Mouse (Mus musculus) forebrain, embryonic 13.5 days (tissue): Measurements from ENCODE around the gene Crhbp. TPM values are rescaled to one million over a fixed set of nuclear protein-coding genes. Genes with fewer than 3 reads are reported as not detected.

Experiments
- ATAC-seq: fragments of 200-750 bp; cut with Nextera tagmentation; 2 replicates; pipeline ENCODE4 v1.8.0; 2017
- H3K27ac ChIP-seq: fragments of 300-500 bp; sonication (generic); 2 replicates; pipeline ENCODE4 v1.5.1; 2015; ENCODE audit warnings: inconsistent platforms, mild to moderate bottlenecking, moderate library complexity
- H3K27me3 ChIP-seq: fragments of 300-500 bp; sonication (generic); 2 replicates; pipeline ENCODE4 v1.6.1; 2015; ENCODE audit warnings: mild to moderate bottlenecking, inconsistent platforms
- H3K36me3 ChIP-seq: fragments of 300-500 bp; sonication (generic); 2 replicates; pipeline ENCODE4 v1.6.1; 2015; ENCODE audit warnings: mild to moderate bottlenecking, inconsistent platforms; ENCODE audit not compliant: poor library complexity, severe bottlenecking
- H3K4me1 ChIP-seq: fragments of 300-500 bp; sonication (generic); 2 replicates; pipeline ENCODE4 v1.6.1; 2015; ENCODE audit warnings: inconsistent platforms
- H3K4me2 ChIP-seq: fragments of 300-500 bp; sonication (generic); 2 replicates; pipeline ENCODE4 v1.6.1; 2015; ENCODE audit warnings: inconsistent platforms, mild to moderate bottlenecking, moderate library complexity
- H3K4me3 ChIP-seq: fragments of 300-500 bp; sonication (generic); 2 replicates; pipeline ENCODE4 v1.5.1; 2015; ENCODE audit warnings: mild to moderate bottlenecking, inconsistent platforms
- H3K9ac ChIP-seq: fragments of 300-500 bp; sonication (generic); 2 replicates; pipeline ENCODE4 v1.6.1; 2015; ENCODE audit warnings: mild to moderate bottlenecking, inconsistent platforms
- H3K9me3 ChIP-seq: fragments of 300-500 bp; sonication (generic); replicated peaks from 2 replicates; pipeline ENCODE4 v1.6.1; 2016; ENCODE audit warnings: inconsistent platforms
- WGBS: fragments of 180-500 bp; shearing (Covaris S2); methylation state at CpG from one replicate; pipeline ENCODE4 v1.1.7; 2015; 5-methylcytosine and 5-hydroxymethylcytosine counted together
- polyA plus RNA-seq: library from polyadenylated mRNA; unstranded; fragments of >200 nt; fragmentation: Nextera tagmentation; extraction: Ambion mirVana; gene quantifications from 2 replicates; pipeline ENCODE4 v1.2.1, GENCODE M21; 2015

Crhbp gene
- polyA plus RNA-seq, 1 experiment from 2014 or later: 0.37 TPM

DNA sequence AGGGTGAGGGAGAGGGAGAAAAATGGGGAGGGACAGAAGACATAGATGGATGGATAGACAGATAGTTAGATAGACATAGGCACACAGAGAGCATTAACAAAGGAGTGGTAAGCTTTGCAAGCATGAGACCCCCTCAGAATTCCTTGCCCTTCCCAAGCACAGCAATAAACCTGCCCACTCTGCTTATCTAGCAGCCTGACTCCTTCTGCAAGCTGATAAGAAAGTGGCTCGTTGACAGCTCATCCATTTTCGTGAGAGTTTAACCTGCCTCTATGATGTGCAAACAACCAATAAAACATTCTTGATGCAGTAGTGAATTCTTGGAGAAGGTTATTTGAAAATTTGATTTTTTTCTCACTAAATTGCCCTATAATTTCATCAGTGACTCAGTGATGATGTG is 32.5 kb downstream of the Crhbp start:
- ATAC-seq: no peak
- Histone ChIP-seq H3K36me3 (no peaks in the 10 kb centered on the region), H3K4me2 (no peak overlapping the region), H3K27me3 (no peaks in the 10 kb centered on the region), H3K4me3 (no peak overlapping the region), H3K9ac (no peak overlapping the region), H3K4me1 (no peaks in the 10 kb centered on the region), H3K9me3 (no peaks in the 10 kb centered on the region), H3K27ac (no peak overlapping the region)
- 78% methylated on average over 2 of the region's 2 CpGs for WGBS

DNA sequence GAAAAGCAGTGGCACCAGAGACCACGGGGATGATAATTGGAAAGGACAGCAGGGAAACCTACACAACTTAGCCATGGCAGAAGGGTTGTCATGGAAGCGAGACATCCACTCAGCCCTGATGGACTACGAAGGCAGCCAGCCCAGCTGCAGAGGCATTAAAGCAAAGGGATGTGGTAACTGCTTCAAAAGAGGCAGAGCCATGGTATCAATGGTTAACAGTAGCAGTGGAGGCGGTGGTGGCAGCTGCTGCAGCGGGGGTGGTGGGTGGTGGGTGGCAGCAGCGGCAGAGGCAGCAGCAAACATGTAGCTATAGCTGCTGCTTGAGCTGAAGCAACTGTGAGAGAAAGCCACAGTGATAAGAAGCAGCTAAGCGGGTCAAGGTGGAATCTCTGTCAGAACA is 51.5 kb downstream of the Crhbp start:
- no peaks in the 10 kb centered on the region for H3K4me1 ChIP-seq
- H3K27me3 ChIP-seq: no peaks in the 10 kb centered on the region
- WGBS: 88% methylated on average over 7 of the region's 7 CpGs
- H3K9ac ChIP-seq: no peak overlapping the region
- no peak overlapping the region for H3K4me3 ChIP-seq
- peaks cover 16% of the 10 kb centered on the region for H3K9me3 ChIP-seq
- no peak for ATAC-seq
- no peak overlapping the region for H3K27ac ChIP-seq
- no peak overlapping the region for H3K4me2 ChIP-seq
- H3K36me3 ChIP-seq: no peaks in the 10 kb centered on the region

DNA sequence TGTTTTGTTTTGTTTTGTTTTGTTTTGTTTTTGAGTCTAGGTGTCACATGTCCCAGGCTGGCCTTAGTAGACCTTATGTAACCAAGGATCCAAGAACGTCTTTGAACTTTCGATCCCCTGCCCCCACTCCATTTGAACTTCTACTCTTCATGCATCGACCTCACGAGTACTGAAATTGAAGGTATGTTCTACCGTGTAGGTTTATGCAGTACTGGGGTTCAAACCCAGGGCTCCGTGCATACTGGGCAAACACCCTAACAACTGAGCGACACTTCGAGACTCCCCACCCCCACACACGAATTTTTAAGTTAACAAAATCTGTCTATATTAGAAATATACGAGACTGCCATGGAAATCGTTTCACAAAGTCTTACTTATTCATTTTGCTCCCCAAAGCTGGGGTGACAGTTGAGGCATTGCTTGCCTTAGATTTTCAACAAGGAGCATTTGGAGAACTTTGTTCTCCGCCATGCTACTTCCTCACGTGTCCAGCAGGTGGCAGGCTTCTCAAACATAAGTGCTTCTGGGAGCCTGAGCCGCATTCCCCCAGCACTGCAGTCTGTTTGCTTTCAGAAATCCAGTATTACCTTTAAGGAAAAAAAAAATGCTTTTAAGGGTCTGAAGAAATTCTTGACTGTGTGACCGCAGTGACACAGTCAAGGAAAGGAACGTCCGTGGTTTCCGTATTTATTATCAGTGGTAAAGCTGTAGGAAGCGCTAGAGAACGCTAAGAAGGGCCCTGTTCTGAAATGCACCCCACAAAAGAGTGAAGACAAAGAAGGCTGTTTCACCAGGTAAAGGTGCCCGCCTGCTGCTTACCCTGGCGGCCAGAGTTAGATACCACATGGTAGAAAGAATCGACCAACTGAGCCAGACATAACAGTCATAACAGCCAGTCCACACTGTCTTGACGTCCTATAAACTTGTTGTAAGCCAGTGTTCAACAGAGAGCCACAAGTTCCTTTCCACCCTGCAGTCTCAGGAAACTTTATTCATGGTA is 54.6 kb downstream of the Crhbp start:
- no peaks in the 10 kb centered on the region for H3K4me1 ChIP-seq
- ATAC-seq: peak; percentile 80
- 34% methylated on average over 24 of the region's 24 CpGs for WGBS
- no peaks in the 10 kb centered on the region for H3K27me3 ChIP-seq
- peaks cover under 1% of the 10 kb centered on the region; the same call in 1 of the 2 replicates for H3K9me3 ChIP-seq
- H3K27ac ChIP-seq: no peak overlapping the region
- no peaks in the 10 kb centered on the region for H3K36me3 ChIP-seq
- H3K9ac ChIP-seq: no peak overlapping the region
- H3K4me3 ChIP-seq: no peak overlapping the region
- no peak overlapping the region for H3K4me2 ChIP-seq

DNA sequence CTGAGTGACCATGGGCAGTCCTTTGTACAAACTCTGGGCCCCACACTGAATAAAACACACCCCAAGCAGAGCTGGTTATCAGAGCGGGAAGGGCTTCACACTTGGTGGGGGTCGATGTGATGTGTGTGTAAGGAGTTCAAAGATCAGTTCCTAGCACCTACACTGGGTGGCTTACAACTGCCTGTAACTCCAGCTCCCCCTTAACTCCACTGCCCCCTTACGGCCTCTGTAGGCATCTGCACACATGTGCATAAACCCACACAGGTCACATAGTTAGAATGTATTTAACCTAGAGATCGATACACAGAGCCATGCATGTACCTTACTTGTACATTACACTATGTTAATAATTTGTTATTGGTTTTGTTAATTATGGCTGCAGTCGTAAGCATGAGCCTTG is 56.5 kb downstream of the Crhbp start:
- H3K27me3 ChIP-seq: no peaks in the 10 kb centered on the region
- WGBS: 82% methylated on average over 5 of the region's 5 CpGs
- no peak overlapping the region for H3K27ac ChIP-seq
- no peaks in the 10 kb centered on the region for H3K9me3 ChIP-seq
- no peak for ATAC-seq
- H3K4me1 ChIP-seq: no peaks in the 10 kb centered on the region
- no peaks in the 10 kb centered on the region for H3K36me3 ChIP-seq
- no peak overlapping the region for H3K4me2 ChIP-seq
- H3K4me3 ChIP-seq: no peak overlapping the region
- no peak overlapping the region for H3K9ac ChIP-seq

- ATAC-seq: no peak
- no peaks in the 10 kb centered on the region for H3K27me3 ChIP-seq
- no peaks in the 10 kb centered on the region for H3K36me3 ChIP-seq
- no peaks in the 10 kb centered on the region for H3K9me3 ChIP-seq
- H3K4me1 ChIP-seq: no peaks in the 10 kb centered on the region
- H3K27ac ChIP-seq: no peak overlapping the region
- no peak overlapping the region for H3K4me3 ChIP-seq
- WGBS: 91% methylated on average over 5 of the region's 5 CpGs
- H3K9ac ChIP-seq: no peak overlapping the region
- no peak overlapping the region for H3K4me2 ChIP-seq
Measured at GRCm38 (mm10) chr13:95382418-95382817, 62.3 kb downstream of the Crhbp start.

Other genes starting within 250 kb of the Crhbp start
- 2.3 and 3.8 TPM in 2 replicates for gene Pde8b, start 194.6 kb downstream of the Crhbp start, polyA plus RNA-seq
- gene Zbed3, start 121.3 kb downstream of the Crhbp start, polyA plus RNA-seq: 49.7 and 53.6 TPM in 2 replicates
- gene Aggf1, start 69.6 kb downstream of the Crhbp start, polyA plus RNA-seq: 41.7 and 42.0 TPM in 2 replicates
- gene S100z, start 33.8 kb upstream of the Crhbp start, polyA plus RNA-seq: not detected in 2 replicates
- 0.08 TPM in 1 of 2 replicates, not detected in the other for gene F2rl1, start 80.3 kb upstream of the Crhbp start, polyA plus RNA-seq
- gene F2r, start 173.6 kb upstream of the Crhbp start, polyA plus RNA-seq: 92.3 and 95.1 TPM in 2 replicates